Mouse (Mus musculus) forebrain, postnatal 0 days (tissue): ENCODE data around the gene Upk3bl. TPM values are rescaled to one million over a fixed set of nuclear protein-coding genes. Genes with fewer than 3 reads are reported as not detected.

Source experiments
- ATAC-seq: fragments of 200-750 bp; cut with Nextera tagmentation; 2 replicates; pipeline ENCODE4 v1.8.0; 2017; ENCODE audit warnings: mild to moderate bottlenecking, moderate library complexity
- DNase-seq: peaks from one replicate; pipeline ENCODE4 v3.0.0-alpha.2; 2015
- H3K27ac ChIP-seq: fragments of 300-500 bp; sonication (generic); 2 replicates; pipeline ENCODE4 v1.5.1; 2014; ENCODE audit warnings: low read depth, mild to moderate bottlenecking, antibody characterized with exemption, low read length, moderate library complexity, mixed read lengths
- H3K27me3 ChIP-seq: fragments of 300-500 bp; sonication (generic); 2 replicates; pipeline ENCODE4 v1.6.1; 2014; ENCODE audit warnings: mild to moderate bottlenecking, low read length, mixed read lengths; ENCODE audit not compliant: insufficient read depth
- H3K36me3 ChIP-seq: fragments of 300-500 bp; sonication (generic); 2 replicates; pipeline ENCODE4 v1.6.1; 2014; ENCODE audit warnings: mild to moderate bottlenecking, moderate library complexity; ENCODE audit not compliant: insufficient read depth
- H3K4me1 ChIP-seq: fragments of 300-500 bp; sonication (generic); 2 replicates; pipeline ENCODE4 v1.6.1; 2014; ENCODE audit warnings: antibody characterized with exemption; ENCODE audit not compliant: insufficient read depth
- H3K4me2 ChIP-seq: fragments of 300-500 bp; sonication (generic); 2 replicates; pipeline ENCODE4 v1.6.1; 2014; ENCODE audit warnings: low read depth, mild to moderate bottlenecking, moderate library complexity
- H3K4me3 ChIP-seq: fragments of 300-500 bp; sonication (generic); 2 replicates; pipeline ENCODE4 v1.5.1; 2014; ENCODE audit warnings: low read depth, low read length, mixed read lengths
- H3K9ac ChIP-seq: fragments of 300-500 bp; sonication (generic); 2 replicates; pipeline ENCODE4 v1.6.1; 2014; ENCODE audit warnings: mild to moderate bottlenecking
- H3K9me3 ChIP-seq: fragments of 300-500 bp; sonication (generic); 2 replicates; pipeline ENCODE4 v1.6.1; 2016; ENCODE audit warnings: low read length
- CTCF ChIP-seq: sonication (generic); IDR thresholded peaks from 2 replicates; pipeline ENCODE4 v1.5.1; 2016; ENCODE audit warnings: antibody characterized with exemption, control low read depth, low read depth
- WGBS: fragments of 180-500 bp; shearing (Covaris S2); extraction: QIAGEN DNeasy Blood & Tissue Kit; methylation state at CpG from one replicate; pipeline ENCODE4 v1.1.7; 2014; 5-methylcytosine and 5-hydroxymethylcytosine counted together
- polyA plus RNA-seq: library from polyadenylated mRNA; unstranded; fragments of >200 nt; fragmentation: Nextera tagmentation; extraction: Ambion mirVana; gene quantifications from 2 replicates; pipeline ENCODE4 v1.2.1, GENCODE M21; 2015
- total RNA-seq: library from RNA; depleted of rRNA; stranded (reverse); fragments of >200 nt; gene quantifications from 2 replicates; pipeline ENCODE4 v1.2.3, GENCODE M21; 2014

The Upk3bl gene
- total and polyA plus RNA-seq, 2 experiments from 2014 or later: not detected

DNA sequence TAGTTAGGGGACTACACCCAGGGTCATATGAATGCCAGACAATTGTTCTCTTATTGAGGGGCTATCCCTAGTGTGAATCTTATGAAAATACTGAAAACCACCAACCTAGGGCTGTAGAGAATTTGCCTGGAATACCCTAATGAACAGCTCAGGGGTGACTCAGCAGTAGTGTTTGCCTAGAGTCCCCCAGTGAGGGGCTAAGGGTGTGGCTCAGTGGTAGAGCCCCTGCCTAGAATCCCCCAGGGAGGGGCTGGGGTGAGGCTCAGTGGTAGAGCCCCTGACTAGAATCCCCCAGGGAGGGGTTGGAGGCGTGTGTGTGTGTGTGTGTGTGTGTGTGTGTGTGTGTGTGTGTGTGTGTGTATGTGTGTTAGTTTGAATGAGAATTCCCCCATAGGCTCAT is 17.6 kb upstream of the Upk3bl start:
- Histone ChIP-seq H3K4me1 (no peaks in the 10 kb centered on the region), H3K27me3 (no peaks in the 10 kb centered on the region), H3K36me3 (0 out of 2 replicates have a peak, but pooled peaks cover 16% of the 10 kb centered on the region), H3K9ac (no peak overlapping the region), H3K4me2 (no peak overlapping the region), H3K4me3 (no peak overlapping the region), H3K27ac (no peak overlapping the region), H3K9me3 (no peaks in the 10 kb centered on the region)
- DNase-seq (no peak), ATAC-seq (no peak)
- WGBS: 100% methylated on average over 1 of the region's 1 CpGs
- TF ChIP-seq CTCF: no peak

- 87% methylated on average over 17 of the region's 17 CpGs for WGBS
- no peaks in the 10 kb centered on the region for H3K9me3 ChIP-seq
- no peak for TF ChIP-seq CTCF
- ATAC-seq (no peak), DNase-seq (no peak)
- no peaks in the 10 kb centered on the region for H3K27me3 ChIP-seq
- H3K9ac ChIP-seq: no peak within 1 kb of the TSS
- H3K27ac ChIP-seq: no peak within 1 kb of the TSS
- H3K4me1 ChIP-seq: no peaks in the 10 kb centered on the region
- no peak within 1 kb of the TSS for H3K4me3 ChIP-seq
- H3K4me2 ChIP-seq: no peak within 1 kb of the TSS
- H3K36me3 ChIP-seq: no peaks in the 10 kb centered on the region
Measured at GRCm38 (mm10) chr5:136038258-136039214, 15.8 kb upstream of the Upk3bl start, which contains the start of gene Upk3b. Gene Upk3b (plus strand): TSS chr5:136038496.

GRCm38 (mm10) chr5:136040210-136040609 is 14.1 kb upstream of the Upk3bl start:
- H3K9me3 ChIP-seq: no peaks in the 10 kb centered on the region
- no peak overlapping the region for H3K9ac ChIP-seq
- no peak overlapping the region for H3K4me2 ChIP-seq
- no peak overlapping the region for H3K4me3 ChIP-seq
- no peak for DNase-seq
- no peak for ATAC-seq
- no peaks in the 10 kb centered on the region for H3K4me1 ChIP-seq
- TF ChIP-seq CTCF: no peak
- H3K27ac ChIP-seq: no peak overlapping the region
- H3K27me3 ChIP-seq: no peaks in the 10 kb centered on the region
- H3K36me3 ChIP-seq: no peaks in the 10 kb centered on the region
- WGBS: 33% methylated on average over 5 of the region's 5 CpGs

DNA sequence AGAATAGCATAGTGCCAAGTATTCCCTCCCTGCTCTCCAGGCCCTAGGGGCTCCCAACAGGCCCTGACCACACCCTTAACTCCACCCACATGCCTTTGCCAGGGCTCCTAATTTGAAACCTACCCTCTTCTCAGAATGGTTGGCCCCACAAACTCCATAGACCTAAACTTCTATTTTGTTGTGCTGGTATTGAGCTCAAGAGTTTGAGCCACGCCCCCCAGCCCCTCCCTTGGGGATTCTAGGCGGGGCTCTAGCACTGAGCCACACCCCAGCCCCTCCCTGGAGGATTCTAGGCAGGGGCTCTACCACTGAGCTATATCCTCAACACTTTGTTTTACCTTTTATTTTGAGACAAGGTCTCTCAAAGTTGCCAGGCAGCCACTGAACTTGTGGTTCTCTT is 13.0 kb upstream of the Upk3bl start:
- DNase-seq (no peak), ATAC-seq (no peak)
- Histone ChIP-seq H3K9ac (no peak overlapping the region), H3K27ac (no peak overlapping the region), H3K9me3 (no peaks in the 10 kb centered on the region), H3K4me2 (no peak overlapping the region), H3K27me3 (no peaks in the 10 kb centered on the region), H3K4me3 (no peak overlapping the region), H3K4me1 (no peaks in the 10 kb centered on the region), H3K36me3 (no peaks in the 10 kb centered on the region)
- WGBS: 44% methylated on average over 2 of the region's 2 CpGs
- no peak for TF ChIP-seq CTCF

GRCm38 (mm10) chr5:136041666-136042065 is 12.6 kb upstream of the Upk3bl start:
- Histone ChIP-seq H3K4me3 (no peak overlapping the region), H3K9ac (no peak overlapping the region), H3K4me1 (no peaks in the 10 kb centered on the region), H3K9me3 (no peaks in the 10 kb centered on the region), H3K36me3 (no peaks in the 10 kb centered on the region), H3K27me3 (no peaks in the 10 kb centered on the region), H3K27ac (no peak overlapping the region), H3K4me2 (no peak overlapping the region)
- no peak for DNase-seq
- 96% methylated on average over 8 of the region's 8 CpGs for WGBS
- no peak for TF ChIP-seq CTCF
- no peak for ATAC-seq

DNA sequence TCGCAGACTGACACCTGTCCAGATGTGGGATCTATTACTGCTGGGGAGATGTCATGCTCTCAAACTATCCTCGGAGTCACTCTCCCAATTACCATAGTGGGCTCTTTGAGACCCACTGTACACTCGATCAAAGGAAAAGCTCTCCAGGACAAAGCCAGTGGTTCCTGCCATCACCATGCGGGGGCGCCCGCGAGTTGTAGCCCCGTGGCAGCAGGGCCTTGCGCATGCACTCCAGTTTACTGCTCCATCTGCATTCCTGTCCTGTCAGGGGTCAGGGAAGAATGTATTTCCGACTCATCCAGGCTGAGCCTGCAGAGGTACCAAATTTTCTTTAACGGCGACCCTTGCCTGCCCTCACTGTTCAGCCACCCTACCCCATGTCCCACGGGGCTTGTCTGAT is 9.4 kb upstream of the Upk3bl start:
- Histone ChIP-seq H3K4me2 (no peak overlapping the region), H3K36me3 (no peaks in the 10 kb centered on the region), H3K27ac (no peak overlapping the region), H3K4me1 (no peaks in the 10 kb centered on the region), H3K9me3 (no peaks in the 10 kb centered on the region), H3K27me3 (no peaks in the 10 kb centered on the region), H3K9ac (no peak overlapping the region), H3K4me3 (no peak overlapping the region)
- DNase-seq (no peak), ATAC-seq (no peak)
- WGBS: 73% methylated on average over 13 of the region's 13 CpGs
- peak; percentile 15; the same call in 1 of the 2 replicates for TF ChIP-seq CTCF

DNA sequence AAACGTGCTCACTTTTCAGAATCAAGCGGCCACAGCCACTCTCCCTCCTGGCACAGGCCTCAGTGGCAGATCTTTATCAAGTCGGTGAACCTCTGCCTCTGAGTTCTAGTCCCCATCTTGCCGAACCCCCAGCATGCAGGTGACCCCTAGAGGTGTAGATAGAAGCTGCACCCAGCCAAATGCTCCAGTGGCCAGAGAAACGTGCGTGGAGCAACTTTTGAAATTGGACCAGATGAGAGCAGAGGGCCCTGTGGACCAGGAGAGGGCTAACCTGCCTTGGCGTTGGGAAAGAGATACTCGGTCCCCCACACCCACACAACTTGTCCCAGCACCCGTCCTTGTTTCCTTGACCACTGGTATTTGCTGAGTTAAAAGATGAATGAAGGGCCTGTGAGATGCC is 8.9 kb upstream of the Upk3bl start:
- no peaks in the 10 kb centered on the region for H3K9me3 ChIP-seq
- WGBS: 28% methylated on average over 9 of the region's 9 CpGs
- H3K4me1 ChIP-seq: no peaks in the 10 kb centered on the region
- no peak overlapping the region for H3K27ac ChIP-seq
- DNase-seq (no peak), ATAC-seq (no peak)
- no peak overlapping the region for H3K9ac ChIP-seq
- peak; percentile 43; the same call in 1 of the 2 replicates for TF ChIP-seq CTCF
- no peaks in the 10 kb centered on the region for H3K36me3 ChIP-seq
- H3K4me3 ChIP-seq: no peak overlapping the region
- no peaks in the 10 kb centered on the region for H3K27me3 ChIP-seq
- no peak overlapping the region for H3K4me2 ChIP-seq
